Mouse (Mus musculus) ES-E14 (cell line): ENCODE data around the gene Cd4.

Experiments used
- HCFC1 ChIP-seq: IDR thresholded peaks from 2 replicates; pipeline ENCODE4 v1.6.1; 2012; ENCODE audit warnings: low read length, inconsistent platforms, borderline replicate concordance; ENCODE audit not compliant: insufficient read depth
- ZC3H11A ChIP-seq: IDR thresholded peaks from 2 replicates; pipeline ENCODE4 v1.6.1; 2012; ENCODE audit warnings: low read depth, mild to moderate bottlenecking, inconsistent platforms, low read length, borderline replicate concordance

GRCm38 (mm10) chr6:124925173-124925793 is 37.3 kb upstream of the Cd4 start:
- TF ChIP-seq HCFC1 (no peak), ZC3H11A (no peak)
